Mouse (Mus musculus) thymus, adult 2 months (tissue): ENCODE measurements around the gene Ier5.

Experiments used
- CTCF ChIP-seq: fragments of 200-500 bp; IDR thresholded peaks from 2 replicates; pipeline ENCODE4 v1.5.1; 2012; ENCODE audit warnings: mild to moderate bottlenecking, control low read depth, low read length, moderate library complexity, borderline replicate concordance; ENCODE audit not compliant: control insufficient read depth, poor library complexity, insufficient read depth; ENCODE audit errors: extremely low read depth
- POLR2A ChIP-seq: fragments of 200-500 bp; IDR thresholded peaks from 2 replicates; pipeline ENCODE4 v1.6.1; 2012; ENCODE audit warnings: mild to moderate bottlenecking, low read length, control low read depth, moderate library complexity; ENCODE audit not compliant: control insufficient read depth, poor library complexity, insufficient read depth; ENCODE audit errors: extremely low read depth

DNA sequence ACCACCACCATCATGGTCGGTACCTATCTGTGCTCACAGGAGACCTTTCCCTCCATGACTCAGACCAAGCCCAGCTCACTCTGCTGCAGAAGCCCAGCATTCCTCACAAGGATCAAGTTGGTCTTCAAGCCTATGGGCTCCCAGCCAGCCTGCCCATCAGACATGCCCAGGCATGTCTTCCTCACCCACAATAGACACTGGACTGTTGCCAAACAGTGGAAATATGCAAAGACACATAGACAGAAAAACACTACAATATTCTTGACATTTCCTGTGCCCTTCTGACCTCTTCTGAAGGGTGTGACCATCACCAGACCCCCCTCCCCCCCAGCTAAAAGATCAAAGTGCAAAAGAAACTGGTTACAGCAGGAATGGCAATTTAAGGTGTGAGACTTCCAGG lies 43.3 kb downstream of the Ier5 start:
- TF ChIP-seq POLR2A = no peak
- TF ChIP-seq CTCF = no peak
